Mouse (Mus musculus): ENCODE measurements around the gene 4930442H23Rik.
"Not testable (repeated sequence)": the region's sequence is repeated elsewhere in the genome, so short reads cannot be mapped to it uniquely, and the experiment has no call there.

Gene 4930442H23Rik

DNA sequence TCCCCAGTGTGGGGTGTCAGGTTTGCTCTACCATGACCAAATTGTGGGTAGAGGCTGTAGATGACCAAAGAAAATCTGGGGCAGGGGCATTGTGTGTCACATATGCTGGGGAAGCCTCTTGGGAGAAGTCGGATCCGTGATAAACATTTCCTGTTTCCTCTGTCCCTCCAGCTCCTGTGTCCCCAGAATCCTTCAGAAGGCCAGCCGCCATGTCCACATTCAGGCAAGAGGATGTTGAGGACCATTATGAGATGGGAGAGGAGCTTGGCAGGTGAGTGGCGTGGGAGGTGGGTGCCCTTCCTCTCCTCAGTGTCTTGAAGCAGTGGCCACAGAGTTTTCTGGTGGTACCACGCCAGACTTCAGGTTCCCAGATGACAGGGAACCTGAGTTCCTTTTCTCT lies at the start of gene 4930442H23Rik:
4930442H23Rik (minus strand) TSS at position 45 of the 400 bp plus-strand sequence.
- no peak for DNase-seq (ENCODE audit: low spot score)

DNA sequence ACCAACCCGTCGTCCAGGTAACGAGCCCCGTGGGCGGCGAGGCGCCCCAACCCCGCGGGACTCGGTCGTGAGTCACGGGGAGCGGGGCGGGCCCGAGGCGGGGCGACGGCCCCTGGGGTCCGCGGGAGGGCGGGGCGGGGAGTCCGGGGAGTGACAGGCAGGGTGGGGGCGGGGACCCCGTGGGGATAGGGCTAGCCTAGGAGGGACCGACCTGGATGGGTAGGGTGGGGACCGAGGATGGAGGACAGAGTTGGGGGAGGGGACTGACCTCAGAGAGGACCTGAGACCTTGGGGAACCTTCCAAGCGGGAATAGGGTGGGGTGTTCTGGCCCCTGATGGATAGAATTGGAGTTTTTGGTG lies 49.6 kb upstream of the 4930442H23Rik start:
- DNase-seq (ENCODE audit: low spot score): no peak

DNA sequence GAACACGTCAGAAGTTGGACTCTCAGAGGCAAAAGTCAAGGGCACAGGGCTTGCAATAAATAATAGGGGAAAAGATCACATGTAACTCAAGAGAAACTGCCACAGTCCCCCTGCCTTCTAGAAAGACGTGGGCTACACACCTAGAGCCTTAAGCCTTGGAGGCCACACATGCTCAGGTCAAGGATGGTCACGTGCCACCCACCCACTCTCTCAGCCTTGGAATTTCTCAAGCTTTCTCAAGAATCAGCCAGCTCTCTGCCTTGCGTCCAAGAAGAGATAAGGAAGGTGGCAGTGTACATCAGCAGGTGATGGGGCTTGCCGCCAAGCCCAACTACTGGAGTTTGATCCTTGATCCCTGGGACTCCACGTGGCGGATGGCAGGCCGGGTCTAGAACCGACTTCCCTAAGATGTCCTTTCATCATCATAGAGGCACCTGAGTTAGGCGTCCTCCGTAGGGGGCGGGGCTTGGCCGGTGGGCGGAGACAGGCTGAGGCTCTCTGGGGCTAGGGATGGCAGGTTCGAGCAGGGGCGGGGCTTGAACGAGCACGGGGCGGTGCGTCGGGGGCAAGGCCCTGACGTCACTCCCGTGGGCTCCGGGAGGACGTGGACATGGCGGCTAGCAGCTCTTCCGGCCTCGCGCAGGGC lies 49.1 kb upstream of the 4930442H23Rik start, which contains the start of gene Zfr2:
Zfr2 (plus strand) TSS at position 576 of the 646 bp plus-strand sequence.
- DNase-seq (ENCODE audit: low spot score): peak; percentile 91

DNA sequence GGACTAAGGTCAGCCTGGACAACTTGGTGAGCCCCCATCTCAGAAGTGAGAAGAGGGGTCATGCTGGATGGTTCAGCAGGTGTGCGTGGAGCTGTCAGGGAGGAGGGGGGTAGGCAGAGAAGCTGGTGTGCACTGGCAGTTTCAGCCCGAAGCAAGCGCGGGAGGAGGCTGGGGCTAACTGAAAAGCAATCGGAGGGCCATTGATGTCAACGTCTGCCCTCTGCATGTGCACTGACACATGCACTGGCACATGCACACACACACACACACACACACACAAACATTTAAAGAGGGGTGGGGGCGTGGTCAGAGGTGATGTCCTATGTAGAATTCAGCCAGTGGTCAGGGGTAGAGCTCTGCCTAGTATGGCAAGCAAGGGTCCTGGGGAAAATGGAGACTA lies 47.8 kb upstream of the 4930442H23Rik start:
- no peak for DNase-seq (ENCODE audit: low spot score)

- DNase-seq (ENCODE audit: low spot score): peak; percentile 75
Measured at GRCm38 (mm10) chr10:81230438-81231332, 47.0 kb upstream of the 4930442H23Rik start, which contains the start of gene Atcay. Gene Atcay (minus strand): TSS chr10:81230833.

- no peak for DNase-seq (ENCODE audit: low spot score)
Measured at GRCm38 (mm10) chr10:81229735-81230437, 46.2 kb upstream of the 4930442H23Rik start.

GRCm38 (mm10) chr10:81223731-81224130 lies 40.1 kb upstream of the 4930442H23Rik start:
- not testable (repeated sequence) for DNase-seq (ENCODE audit: low spot score)

- no peak for DNase-seq (ENCODE audit: low spot score)
Measured at GRCm38 (mm10) chr10:81221402-81222015, 37.9 kb upstream of the 4930442H23Rik start.

DNA sequence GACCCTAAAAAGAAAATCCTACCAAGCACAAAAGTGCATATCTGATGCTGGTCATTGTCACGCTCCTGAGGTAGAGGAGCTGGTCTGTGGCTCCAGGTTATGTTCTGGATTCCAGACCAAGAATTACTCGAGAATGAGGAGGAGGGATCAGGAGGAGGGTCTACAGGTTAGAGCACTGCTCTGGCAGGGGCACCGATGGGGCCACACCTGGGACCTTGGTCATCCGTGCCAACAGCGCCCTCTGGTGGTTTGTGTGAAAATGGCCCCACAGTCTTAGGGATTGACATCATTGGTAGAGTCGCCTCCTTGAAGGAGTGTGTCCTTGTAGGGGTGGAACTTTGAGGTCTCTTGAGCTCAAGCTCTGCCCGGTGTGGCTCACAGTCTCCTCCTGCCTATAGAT lies 34.3 kb upstream of the 4930442H23Rik start:
- no peak for DNase-seq (ENCODE audit: low spot score)

DNA sequence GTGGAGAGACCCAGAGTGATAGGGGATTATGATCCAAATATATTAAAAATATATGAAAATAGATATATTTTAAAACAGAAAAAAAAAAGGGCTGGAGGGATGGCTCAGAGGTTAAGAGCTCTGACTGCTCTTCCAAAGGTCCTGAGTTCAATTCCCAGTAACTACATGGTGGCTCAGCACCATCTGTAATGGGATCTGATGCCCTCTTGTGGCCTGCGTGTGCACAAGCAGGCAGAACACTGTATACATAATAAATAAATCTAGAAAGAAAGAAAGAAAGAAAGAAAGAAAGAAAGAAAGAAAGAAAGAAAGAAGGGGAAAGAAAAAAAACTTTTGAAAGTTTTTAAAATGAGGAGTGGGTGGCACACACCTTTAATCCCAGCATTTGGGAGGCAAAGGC lies 33.6 kb upstream of the 4930442H23Rik start:
- not testable (repeated sequence) for DNase-seq (ENCODE audit: low spot score)

DNA sequence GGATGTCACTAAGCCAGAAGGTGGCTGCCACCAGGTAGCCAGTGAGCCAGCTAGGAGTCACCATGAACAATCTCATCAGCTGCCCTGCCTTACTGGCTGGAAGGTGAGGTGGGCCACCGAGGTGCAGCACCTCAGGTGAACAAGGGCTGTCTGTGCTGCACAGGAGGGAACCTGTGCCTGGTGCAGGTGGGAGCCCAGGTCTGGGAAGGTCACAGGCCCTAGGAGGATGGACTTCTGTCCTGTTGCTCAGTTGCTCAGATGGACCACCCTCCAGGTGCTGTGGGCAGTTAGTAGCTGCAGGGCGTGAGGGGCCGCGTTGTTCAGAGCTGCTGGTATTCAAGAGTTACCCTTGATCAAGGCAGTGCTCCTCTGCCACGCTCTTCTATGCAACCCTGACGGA lies 33.2 kb upstream of the 4930442H23Rik start:
- no peak for DNase-seq (ENCODE audit: low spot score)

DNA sequence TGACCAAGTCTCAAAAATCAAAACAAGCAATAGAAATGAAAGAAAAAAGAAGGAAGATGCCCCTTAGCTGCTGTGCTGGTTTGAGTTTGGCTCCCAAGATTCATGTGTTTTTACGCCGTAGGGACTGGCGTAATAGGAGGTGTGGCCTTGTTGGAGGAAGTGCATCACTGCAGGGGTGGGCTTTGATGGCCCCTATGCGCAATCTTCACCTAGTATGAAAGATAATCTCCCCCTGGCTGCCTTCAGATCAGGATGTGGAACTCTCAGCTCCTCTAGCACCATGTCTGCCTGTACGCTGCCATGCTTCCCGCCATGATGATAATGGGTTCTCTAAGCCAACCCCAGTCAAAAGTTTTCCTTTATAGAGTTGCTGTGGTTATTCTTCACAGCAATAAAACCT lies 32.6 kb upstream of the 4930442H23Rik start:
- no peak for DNase-seq (ENCODE audit: low spot score)

DNA sequence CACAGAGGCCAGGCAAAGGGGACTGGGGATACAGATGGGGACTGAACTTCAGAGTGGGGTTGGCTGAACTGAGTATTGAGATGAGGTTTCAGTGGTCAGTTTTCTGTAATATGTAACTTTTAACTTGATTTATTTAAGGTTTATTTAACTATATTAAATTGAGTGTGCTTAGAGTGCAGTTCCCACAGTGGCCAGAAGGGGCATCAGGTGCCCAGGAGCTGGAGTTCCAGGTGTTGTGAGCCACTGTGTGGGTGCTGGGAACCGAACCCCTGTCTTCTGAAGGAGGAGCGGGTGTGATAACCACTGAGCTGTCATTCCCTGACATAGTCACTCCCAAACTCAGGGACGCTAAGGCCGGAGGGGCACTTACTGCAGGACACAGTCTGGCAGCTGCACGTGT lies 26.5 kb upstream of the 4930442H23Rik start:
- no peak for DNase-seq (ENCODE audit: low spot score)

DNA sequence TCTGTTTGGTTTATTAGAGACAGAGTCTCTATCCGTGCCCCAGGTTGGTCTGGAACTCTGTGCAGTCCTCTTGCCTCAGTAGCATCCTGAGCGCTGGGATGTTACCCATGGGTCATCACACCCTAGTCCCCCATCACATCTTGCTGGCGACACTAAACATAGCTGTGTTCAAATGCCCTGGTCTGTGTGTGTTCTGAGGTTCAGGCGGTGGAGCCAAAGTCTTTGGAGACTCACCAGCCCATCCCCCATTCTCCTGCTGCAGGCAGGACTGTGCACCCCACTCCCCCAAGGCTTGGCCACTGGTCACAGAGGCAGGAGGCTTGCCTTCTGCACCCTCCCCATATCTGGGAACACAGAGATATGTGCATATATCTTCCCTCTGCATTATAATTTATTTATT lies 20.5 kb upstream of the 4930442H23Rik start:
- DNase-seq (ENCODE audit: low spot score): no peak

- no peak for DNase-seq (ENCODE audit: low spot score)
Measured at GRCm38 (mm10) chr10:81202978-81203720, 19.5 kb upstream of the 4930442H23Rik start.

DNA sequence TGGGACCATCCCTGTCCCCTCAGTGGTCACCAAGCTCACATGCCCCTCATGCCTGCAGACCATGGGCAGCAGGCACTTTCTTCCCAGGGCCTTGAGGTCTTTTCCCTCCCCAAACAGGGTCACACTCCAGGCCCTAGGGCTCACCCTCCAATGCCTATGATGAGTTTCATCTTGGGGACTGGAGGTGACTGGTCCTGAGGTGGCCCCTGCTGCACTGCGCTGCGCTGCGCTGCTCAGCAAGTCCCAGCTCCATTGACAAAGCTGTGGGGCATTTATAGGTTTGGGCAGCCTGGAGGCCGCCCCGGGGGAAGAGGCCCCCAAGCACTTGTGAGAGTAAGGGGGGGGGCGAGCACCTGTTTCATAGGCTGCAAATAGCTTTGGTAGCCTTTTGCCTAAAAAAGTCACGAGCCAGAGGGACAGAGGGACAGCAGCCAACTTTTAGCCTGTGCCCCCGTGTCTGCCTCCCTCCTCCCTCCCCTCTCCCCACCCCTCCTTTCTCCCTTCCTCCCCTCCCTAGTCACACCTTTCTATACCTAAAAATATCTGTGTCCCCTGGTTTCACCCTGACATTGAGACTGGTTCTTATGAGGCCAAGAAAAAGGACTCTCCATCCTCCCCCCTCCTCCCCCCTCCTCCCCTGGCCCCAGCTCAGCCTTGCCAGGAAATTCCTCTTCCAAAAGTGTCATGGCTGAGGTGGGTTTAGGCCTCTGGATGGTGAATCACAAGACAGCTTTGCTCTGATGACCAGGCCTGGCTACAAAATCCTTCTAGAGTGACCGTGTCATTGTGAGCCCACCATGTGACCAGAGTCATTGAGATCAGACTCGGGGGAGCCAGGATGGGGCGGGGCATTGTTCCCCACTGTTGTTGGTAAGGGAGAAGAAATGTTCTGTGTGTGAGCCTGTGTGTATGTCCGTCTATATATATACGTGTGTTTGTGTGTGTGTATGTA lies 18.4 kb upstream of the 4930442H23Rik start, which contains the start of gene Nmrk2:
Nmrk2 (minus strand) TSS at position 245 of the 952 bp plus-strand sequence.
- DNase-seq (ENCODE audit: low spot score): no peak

GRCm38 (mm10) chr10:81200605-81201287 lies 17.1 kb upstream of the 4930442H23Rik start:
- DNase-seq (ENCODE audit: low spot score): no peak

DNA sequence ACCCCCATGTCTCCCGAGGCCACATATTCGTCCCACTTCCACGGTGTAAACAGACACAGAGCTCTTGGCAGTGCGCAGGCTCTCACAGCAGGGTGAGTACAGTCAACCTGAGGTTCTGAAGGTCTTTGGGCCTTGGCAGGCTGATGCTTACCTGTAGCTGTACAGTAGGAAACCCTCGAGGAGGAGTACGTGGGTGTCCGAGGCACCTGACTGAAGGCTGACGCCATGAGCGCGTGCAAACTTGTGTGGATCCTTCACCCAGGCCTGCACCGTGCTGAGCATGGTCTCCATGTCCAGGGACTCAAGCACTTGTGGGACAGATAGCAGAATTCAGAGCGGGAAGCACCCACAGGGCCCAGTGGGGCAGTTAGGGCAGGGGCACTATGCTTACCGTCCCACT lies 16.5 kb upstream of the 4930442H23Rik start:
- DNase-seq (ENCODE audit: low spot score): no peak

DNA sequence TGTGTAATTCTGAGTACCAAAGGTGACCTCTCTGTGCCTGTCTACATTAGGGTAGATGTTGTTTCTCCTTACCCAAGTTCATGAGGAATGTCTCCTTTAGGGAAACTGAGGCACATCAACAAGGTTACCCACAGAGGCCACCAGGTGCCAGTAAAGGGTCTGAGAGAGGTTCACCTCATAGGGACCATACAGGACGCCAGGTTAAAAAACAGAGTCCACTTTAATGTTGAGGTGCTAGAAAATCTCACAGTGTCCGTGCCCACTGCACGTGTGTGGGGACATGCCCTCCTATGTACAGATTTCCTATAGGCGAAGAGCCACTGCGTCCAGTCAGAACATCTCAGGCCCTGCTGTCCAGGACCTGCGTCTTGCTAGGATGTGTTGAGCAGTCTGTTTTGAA lies 15.3 kb upstream of the 4930442H23Rik start:
- no peak for DNase-seq (ENCODE audit: low spot score)

DNA sequence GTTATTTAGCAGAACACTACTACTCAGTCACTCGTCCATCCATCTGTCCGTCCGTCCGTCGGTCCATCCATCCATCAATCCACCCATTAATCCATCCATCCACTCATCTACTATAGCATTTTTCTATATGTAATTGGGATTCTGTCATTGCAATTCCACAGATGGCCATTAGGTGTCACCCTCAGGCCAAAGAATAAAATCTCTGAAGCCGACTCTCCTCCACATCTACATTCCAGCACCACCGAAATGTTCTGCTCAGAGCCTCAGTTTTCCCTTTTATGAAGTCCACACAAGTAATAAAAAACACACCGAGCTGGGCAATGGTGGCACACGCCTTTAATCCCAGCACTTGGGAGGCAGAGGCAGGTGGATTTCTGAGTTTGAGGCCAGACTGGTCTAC lies 14.6 kb upstream of the 4930442H23Rik start:
- no peak for DNase-seq (ENCODE audit: low spot score)
